Mouse (Mus musculus) liver, embryonic 14.5 days (tissue): ENCODE data around the gene Epm2a. TPM values are rescaled to one million over a fixed set of nuclear protein-coding genes. Genes with fewer than 3 reads are reported as not detected.
"Not testable (repeated sequence)": the region's sequence is repeated elsewhere in the genome, so short reads cannot be mapped to it uniquely, and the experiment has no call there.

ENCODE experiments used
- ATAC-seq: fragments of 200-750 bp; cut with Nextera tagmentation; 2 replicates; pipeline ENCODE4 v1.8.0; 2017; ENCODE audit warnings: moderate number of reproducible peaks, mild to moderate bottlenecking, moderate library complexity; ENCODE audit not compliant: insufficient read depth
- DNase-seq, 3 experiments: peaks; one replicate each; pipeline ENCODE4 v3.0.0-alpha.2; 2012 to 2013; ENCODE audit warnings: low read depth in 3 of 3, low spot score in 3 of 3
- H3K27ac ChIP-seq: fragments of 300-500 bp; sonication (generic); 2 replicates; pipeline ENCODE4 v1.5.1; 2014; ENCODE audit warnings: moderate library complexity, mild to moderate bottlenecking, control low read depth, inconsistent platforms
- H3K27me3 ChIP-seq: fragments of 300-500 bp; sonication (generic); 2 replicates; pipeline ENCODE4 v1.6.1; 2014; ENCODE audit warnings: mild to moderate bottlenecking, low read length, moderate library complexity; ENCODE audit not compliant: control insufficient read depth, insufficient read depth
- H3K36me3 ChIP-seq: fragments of 300-500 bp; sonication (generic); replicated peaks from 2 replicates; pipeline ENCODE4 v1.6.1; 2014; ENCODE audit warnings: low read depth; ENCODE audit not compliant: control insufficient read depth, insufficient read depth
- H3K4me1 ChIP-seq, 2 experiments: fragments of 200-500 bp in 1 of 2; fragments of 300-500 bp in 1 of 2; sonication (generic) in 1 of 2; replicated peaks; 2 replicates each; pipeline ENCODE4 v1.6.1; 2012 to 2014; ENCODE audit warnings: antibody characterized with exemption in 1 of 2, inconsistent platforms in 1 of 2, low read length in 1 of 2; ENCODE audit not compliant: control insufficient read depth in 2 of 2, insufficient read depth in 2 of 2
- H3K4me2 ChIP-seq: fragments of 300-500 bp; sonication (generic); 2 replicates; pipeline ENCODE4 v1.6.1; 2014; ENCODE audit warnings: low read depth, mild to moderate bottlenecking, control low read depth, moderate library complexity
- H3K4me3 ChIP-seq, 2 experiments: fragments of 200-500 bp in 1 of 2; fragments of 300-500 bp in 1 of 2; sonication (generic) in 1 of 2; 2 replicates each; pipeline ENCODE4 v1.5.1; 2012 to 2014; ENCODE audit warnings: low read depth in 2 of 2, low read length in 2 of 2, mild to moderate bottlenecking in 2 of 2, control low read depth in 1 of 2, inconsistent platforms in 1 of 2, moderate library complexity in 1 of 2; ENCODE audit not compliant: insufficient read depth in 1 of 2
- H3K9ac ChIP-seq: fragments of 300-500 bp; sonication (generic); replicated peaks from 2 replicates; pipeline ENCODE4 v1.6.1; 2014; ENCODE audit warnings: mild to moderate bottlenecking, control low read depth, moderate library complexity
- H3K9me3 ChIP-seq: fragments of 300-500 bp; sonication (generic); 2 replicates; pipeline ENCODE4 v1.6.1; 2016; ENCODE audit warnings: low read length, mixed read lengths; ENCODE audit not compliant: control insufficient read depth
- CTCF ChIP-seq: IDR thresholded peaks from 2 replicates; pipeline ENCODE4 v1.5.1; 2016; ENCODE audit warnings: antibody characterized with exemption, low read depth, control low read depth
- EP300 ChIP-seq: IDR thresholded peaks from 2 replicates; pipeline ENCODE4 v1.6.1; 2016; ENCODE audit warnings: antibody characterized with exemption, low read depth
- WGBS: fragments of 180-500 bp; shearing (Covaris S2); extraction: QIAGEN DNeasy Blood & Tissue Kit; methylation state at CpG from one replicate; pipeline ENCODE4 v1.1.7; 2014; ENCODE audit not compliant: insufficient replicate concordance; 5-methylcytosine and 5-hydroxymethylcytosine counted together
- polyA plus RNA-seq, 2 experiments: library from polyadenylated mRNA; depleted of rRNA in 1 of 2; stranded (reverse) in 1 of 2; unstranded in 1 of 2; fragments of >200 nt; fragmentation: Nextera tagmentation in 1 of 2; extraction: Ambion mirVana in 1 of 2; gene quantifications; 2 replicates each; pipeline versions ENCODE4 v1.2.1 to v1.2.3; 2012 to 2014

Epm2a gene
- polyA plus RNA-seq, 2 experiments: 0.05 to 0.22 TPM

DNA sequence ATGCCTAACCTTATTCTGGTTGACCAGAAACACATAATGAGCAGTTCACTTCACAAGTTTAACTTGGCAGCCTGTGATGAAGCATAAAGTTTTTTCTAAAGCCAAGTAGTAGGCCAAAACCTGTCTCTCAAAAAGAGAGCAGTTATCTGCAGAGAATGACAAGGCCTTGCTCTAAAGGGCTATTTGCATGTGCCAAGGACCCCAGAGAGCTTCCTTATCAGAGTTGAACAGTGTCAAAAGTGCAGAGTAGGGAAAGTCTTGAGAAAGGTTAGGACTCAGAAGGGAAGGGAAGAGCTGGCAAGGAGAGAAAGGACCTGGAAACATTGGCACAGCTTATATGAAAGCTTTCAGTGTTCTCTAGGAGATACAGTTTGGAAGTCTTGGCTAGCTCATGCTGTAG lies 32.7 kb upstream of the Epm2a start:
- Histone ChIP-seq H3K4me2 (no peak overlapping the region), H3K27me3 (no peaks in the 10 kb centered on the region), H3K36me3 (no peaks in the 10 kb centered on the region), H3K27ac (no peak overlapping the region), H3K4me3 (no peak overlapping the region), H3K4me1 (peaks cover 6 to 7% of the 10 kb centered on the region in 2 experiments; a peak in 1 of 4 replicates), H3K9ac (no peak overlapping the region), H3K9me3 (no peaks in the 10 kb centered on the region)
- peak; percentile 67; the same call in 1 of the 2 replicates for ATAC-seq
- TF ChIP-seq CTCF (no peak), EP300 (peak; percentile 14; the same call in 1 of the 2 replicates)
- DNase-seq: peak in 1 of 3 experiments; percentile 13

DNA sequence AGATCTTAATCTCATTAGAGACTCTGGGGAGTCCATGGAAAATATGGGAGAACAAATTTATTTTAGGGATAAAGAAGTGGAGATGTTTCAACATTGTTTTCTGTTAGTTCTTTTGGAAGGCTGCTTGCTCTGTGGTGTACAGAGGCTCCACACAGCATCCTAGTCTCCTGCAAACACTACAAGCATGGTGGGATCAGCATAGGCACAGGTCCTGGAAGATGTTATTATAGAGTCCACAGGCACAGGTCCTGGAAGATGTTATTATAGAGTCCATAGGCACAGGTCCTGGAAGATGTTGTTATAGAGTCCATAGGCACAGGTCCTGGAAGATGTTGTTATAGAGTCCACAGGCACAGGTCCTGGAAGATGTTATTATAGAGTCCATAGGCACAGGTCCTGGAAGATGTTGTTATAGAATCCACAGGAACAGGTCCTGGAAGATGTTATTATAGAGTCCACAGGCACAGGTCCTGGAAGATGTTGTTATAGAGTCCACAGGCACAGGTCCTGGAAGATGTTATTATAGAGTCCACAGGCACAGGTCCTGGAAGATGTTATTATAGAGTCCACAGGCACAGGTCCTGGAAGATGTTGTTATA lies 25.2 kb upstream of the Epm2a start:
- H3K27ac ChIP-seq, H3K27me3 ChIP-seq, H3K9ac ChIP-seq, H3K36me3 ChIP-seq, ATAC-seq, H3K4me2 ChIP-seq, H3K9me3 ChIP-seq, H3K4me3 ChIP-seq, DNase-seq: not testable (repeated sequence)
- peaks cover 11 to 18% of the 10 kb centered on the region in 2 experiments for H3K4me1 ChIP-seq
- TF ChIP-seq EP300: peak; percentile 67

DNA sequence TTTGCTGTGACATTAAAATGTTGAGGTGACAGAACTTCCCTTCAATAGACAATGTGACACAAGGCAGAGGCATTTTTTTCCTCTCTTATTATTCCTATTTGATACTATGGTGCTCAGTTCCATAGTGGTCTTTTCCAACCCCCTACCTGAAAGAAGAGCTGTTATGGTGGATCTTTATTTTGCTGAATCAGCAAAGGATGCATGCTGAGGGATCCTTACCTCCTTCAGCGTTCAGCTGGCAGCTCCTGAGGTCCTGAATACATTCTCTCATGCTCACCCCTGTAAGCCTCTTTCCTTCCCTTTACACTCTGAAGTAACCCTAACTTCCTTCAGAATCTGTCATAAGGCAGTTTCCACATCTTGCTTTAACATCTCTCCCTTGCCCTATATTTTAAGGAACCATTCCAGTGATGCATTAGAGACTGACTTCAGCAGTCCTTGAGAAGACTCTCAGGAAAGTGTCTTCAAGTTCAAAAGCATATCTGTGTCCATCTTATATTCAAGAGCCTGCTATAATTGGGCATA lies 23.7 kb upstream of the Epm2a start:
- DNase-seq (no peak), ATAC-seq (no peak)
- no peak for TF ChIP-seq CTCF
- no peak for TF ChIP-seq EP300
- H3K9ac ChIP-seq: no peak overlapping the region
- no peak overlapping the region for H3K4me2 ChIP-seq
- H3K36me3 ChIP-seq: no peaks in the 10 kb centered on the region
- no peaks in the 10 kb centered on the region for H3K9me3 ChIP-seq
- H3K4me3 ChIP-seq: no peak overlapping the region
- H3K27ac ChIP-seq: no peak overlapping the region
- H3K27me3 ChIP-seq: no peaks in the 10 kb centered on the region
- H3K4me1 ChIP-seq: peaks cover 25 to 31% of the 10 kb centered on the region in 2 experiments
- 53% methylated on average over 1 of the region's 1 CpGs for WGBS

DNA sequence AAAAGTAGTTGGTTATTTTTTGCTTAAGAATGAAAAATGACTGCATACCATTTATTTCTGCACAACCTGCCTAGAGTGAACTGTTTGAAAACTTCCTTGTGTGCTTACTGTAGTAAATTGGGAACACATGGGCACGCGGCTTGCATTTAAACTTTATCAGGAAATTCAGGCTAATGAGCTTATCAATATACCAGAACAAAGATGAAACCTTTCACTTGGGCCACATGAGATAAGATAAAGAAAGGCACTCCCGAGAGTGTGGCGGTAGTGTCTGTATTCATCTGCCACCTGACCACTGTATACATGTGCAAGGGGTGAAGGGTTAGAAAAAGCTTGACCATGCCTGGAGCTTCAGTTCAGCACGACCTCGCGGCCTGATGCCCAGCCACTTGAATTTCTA lies 20.9 kb upstream of the Epm2a start:
- Histone ChIP-seq H3K27ac (no peak overlapping the region), H3K36me3 (no peaks in the 10 kb centered on the region), H3K4me2 (no peak overlapping the region; the same call in 1 of the 2 replicates), H3K4me3 (no peak overlapping the region), H3K9ac (no peak overlapping the region), H3K9me3 (no peaks in the 10 kb centered on the region), H3K4me1 (peaks cover 26 to 33% of the 10 kb centered on the region in 2 experiments), H3K27me3 (no peaks in the 10 kb centered on the region)
- TF ChIP-seq EP300: peak; percentile 77
- TF ChIP-seq CTCF: no peak
- DNase-seq (peak in 1 of 3 experiments; percentile 42), ATAC-seq (peak; percentile 22; the same call in 1 of the 2 replicates)
- 33% methylated on average over 7 of the region's 7 CpGs for WGBS

DNA sequence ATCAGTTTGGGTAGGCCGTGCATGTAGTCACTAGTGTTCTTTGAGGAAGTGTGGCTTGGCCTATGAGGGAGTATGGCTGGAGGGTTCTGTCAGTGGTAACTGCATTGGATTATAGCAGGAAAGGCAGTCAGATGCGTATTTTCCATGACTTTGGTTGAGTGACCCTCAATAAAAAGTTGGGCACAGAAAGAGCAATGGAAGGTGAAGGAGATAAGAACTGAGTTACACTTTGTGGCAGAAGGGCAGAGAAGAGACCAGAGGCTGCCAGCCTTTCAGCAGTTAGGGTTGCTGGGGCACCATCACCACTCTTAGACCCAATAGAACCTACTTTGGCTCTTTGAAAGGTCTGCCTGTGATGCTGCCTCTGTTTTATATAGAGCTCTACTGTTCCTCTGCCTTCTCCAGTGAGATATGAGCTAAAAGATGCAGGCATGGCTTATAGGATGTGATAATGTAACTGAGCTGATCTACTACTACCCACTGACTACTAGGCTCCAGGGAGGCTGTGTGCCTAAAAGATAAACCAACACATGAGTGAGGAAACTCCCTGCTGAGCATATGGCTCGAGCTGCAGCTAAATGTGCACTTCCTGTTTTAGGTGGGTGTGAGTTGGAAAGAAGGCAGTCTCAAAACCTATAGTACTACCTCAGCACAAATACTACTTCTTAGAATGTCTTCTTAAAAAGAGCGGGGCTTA lies 19.9 kb upstream of the Epm2a start:
- H3K4me2 ChIP-seq: peak overlapping the region; percentile 30
- H3K27ac ChIP-seq: peak overlapping the region; percentile 83
- H3K36me3 ChIP-seq: no peaks in the 10 kb centered on the region
- H3K4me3 ChIP-seq: no peak overlapping the region
- no peaks in the 10 kb centered on the region for H3K9me3 ChIP-seq
- WGBS: 43% methylated on average over 4 of the region's 4 CpGs
- peaks cover 26 to 33% of the 10 kb centered on the region in 2 experiments for H3K4me1 ChIP-seq
- H3K27me3 ChIP-seq: no peaks in the 10 kb centered on the region
- TF ChIP-seq EP300 (peak; percentile 87), CTCF (no peak)
- peak overlapping the region; percentile 40 for H3K9ac ChIP-seq
- ATAC-seq (peak; percentile 97), DNase-seq (peak; percentile 70 to 73 (median 72))
